Mouse (Mus musculus) MEL (cell line): ENCODE results near the gene Brms1. TPM values are rescaled to one million over a fixed set of nuclear protein-coding genes. Genes with fewer than 3 reads are reported as not detected.

Source experiments
- DNase-seq: peaks from one replicate; pipeline ENCODE4 v3.0.0; 2011; ENCODE audit warnings: low read depth, low spot score
- H3K27ac ChIP-seq: 2 replicates; pipeline ENCODE4 v1.5.1; 2012; ENCODE audit warnings: low read depth, mild to moderate bottlenecking, control low read depth, low read length, moderate library complexity; ENCODE audit not compliant: control insufficient read depth
- H3K27me3 ChIP-seq, 2 experiments: fragments of 150-350 bp in 1 of 2; sonication (generic) in 1 of 2; 2 replicates each; pipeline ENCODE4 v1.6.1; 2012; ENCODE audit warnings: low read length in 2 of 2, mild to moderate bottlenecking in 2 of 2, improper control_type of control experiment in 1 of 2, moderate library complexity in 1 of 2; ENCODE audit not compliant: insufficient read depth in 2 of 2, control insufficient read depth in 1 of 2
- H3K36me3 ChIP-seq, 2 experiments: 2 replicates each; pipeline ENCODE4 v1.6.1; 2012 to 2014; ENCODE audit warnings: low read length in 2 of 2, improper control_type of control experiment in 1 of 2, inconsistent platforms in 1 of 2, mild to moderate bottlenecking in 1 of 2; ENCODE audit not compliant: insufficient read depth in 2 of 2, control insufficient read depth in 1 of 2
- H3K4me1 ChIP-seq, 2 experiments: fragments of 150-350 bp in 1 of 2; sonication (generic) in 1 of 2; 2 replicates each; pipeline ENCODE4 v1.6.1; 2012; ENCODE audit warnings: low read length in 2 of 2, improper control_type of control experiment in 1 of 2, mild to moderate bottlenecking in 1 of 2; ENCODE audit not compliant: insufficient read depth in 2 of 2, control insufficient read depth in 1 of 2
- H3K4me3 ChIP-seq, 2 experiments: fragments of 150-350 bp in 1 of 2; sonication (generic) in 1 of 2; 2 replicates each; pipeline ENCODE4 v1.5.1; 2012; ENCODE audit warnings: low read depth in 2 of 2, low read length in 2 of 2, mild to moderate bottlenecking in 2 of 2, moderate library complexity in 2 of 2, control low read depth in 1 of 2, improper control_type of control experiment in 1 of 2; ENCODE audit not compliant: control insufficient read depth in 1 of 2, insufficient read depth in 1 of 2
- H3K79me2 ChIP-seq: 2 replicates; pipeline ENCODE4 v1.6.1; 2012; ENCODE audit warnings: mild to moderate bottlenecking, low read length, moderate library complexity; ENCODE audit not compliant: control insufficient read depth, poor library complexity, insufficient read depth
- H3K9ac ChIP-seq: 2 replicates; pipeline ENCODE4 v1.6.1; 2012; ENCODE audit warnings: low read depth, mild to moderate bottlenecking, control low read depth, low read length, moderate library complexity; ENCODE audit not compliant: control insufficient read depth, poor library complexity, severe bottlenecking
- H3K9me3 ChIP-seq: fragments of 150-350 bp; sonication (generic); replicated peaks from 2 replicates; pipeline ENCODE4 v1.6.1; 2012; ENCODE audit warnings: mild to moderate bottlenecking, low read length, improper control_type of control experiment, moderate library complexity; ENCODE audit not compliant: insufficient read depth
- BHLHE40 ChIP-seq: IDR thresholded peaks from 2 replicates; pipeline ENCODE4 v1.6.1; 2012; ENCODE audit warnings: low read depth, mild to moderate bottlenecking, inconsistent platforms, low read length, improper control_type of control experiment, borderline replicate concordance
- E2F4 ChIP-seq: IDR thresholded peaks from 2 replicates; pipeline ENCODE4 v1.6.1; 2011; ENCODE audit warnings: low read depth, low read length, improper control_type of control experiment, borderline replicate concordance
- EP300 ChIP-seq, 2 experiments: IDR thresholded peaks; 2 replicates each; pipeline ENCODE4 v1.6.1; 2011; ENCODE audit warnings: improper control_type of control experiment in 2 of 2, low read length in 2 of 2, low read depth in 1 of 2, mild to moderate bottlenecking in 1 of 2
- ETS1 ChIP-seq: IDR thresholded peaks from 2 replicates; pipeline ENCODE4 v1.6.1; 2012; ENCODE audit warnings: low read depth, mild to moderate bottlenecking, inconsistent platforms, low read length, improper control_type of control experiment, moderate library complexity
- KAT2A ChIP-seq: conservative IDR thresholded peaks from 2 replicates; pipeline ENCODE4 v1.6.1; 2012; ENCODE audit warnings: low read depth, low read length, improper control_type of control experiment, inconsistent platforms
- MAFK ChIP-seq: IDR thresholded peaks from 2 replicates; pipeline ENCODE4 v1.6.1; 2011; ENCODE audit warnings: low read depth, mild to moderate bottlenecking, low read length, improper control_type of control experiment, borderline replicate concordance
- MXI1 ChIP-seq: IDR thresholded peaks from 2 replicates; pipeline ENCODE4 v1.6.1; 2011; ENCODE audit warnings: mild to moderate bottlenecking, low read depth, low read length, improper control_type of control experiment
- MYB ChIP-seq: IDR thresholded peaks from 2 replicates; pipeline ENCODE4 v1.6.1; 2011; ENCODE audit warnings: mild to moderate bottlenecking, low read depth, low read length, improper control_type of control experiment
- NELFE ChIP-seq: IDR thresholded peaks from 2 replicates; pipeline ENCODE4 v1.6.1; 2011; ENCODE audit warnings: low read depth, low read length, improper control_type of control experiment
- POLR2A ChIP-seq, 2 experiments: IDR thresholded peaks; 2 replicates each; pipeline ENCODE4 v1.6.1; 2011 to 2012; ENCODE audit warnings: low read length in 2 of 2, mild to moderate bottlenecking in 2 of 2, control low read depth in 1 of 2, improper control_type of control experiment in 1 of 2, low read depth in 1 of 2, moderate library complexity in 1 of 2; ENCODE audit not compliant: control insufficient read depth in 1 of 2, insufficient read depth in 1 of 2, poor library complexity in 1 of 2
- POLR2AphosphoS5 ChIP-seq: IDR thresholded peaks from 2 replicates; pipeline ENCODE4 v1.6.1; 2012; ENCODE audit warnings: low read depth, borderline replicate concordance, mild to moderate bottlenecking, inconsistent platforms, low read length, moderate library complexity, mixed read lengths
- RAD21 ChIP-seq: IDR thresholded peaks from 2 replicates; pipeline ENCODE4 v1.6.1; 2011; ENCODE audit warnings: mild to moderate bottlenecking, low read depth, low read length, improper control_type of control experiment
- RCOR1 ChIP-seq: IDR thresholded peaks from 2 replicates; pipeline ENCODE4 v1.6.1; 2012; ENCODE audit warnings: low read depth, mild to moderate bottlenecking, inconsistent platforms, low read length, improper control_type of control experiment
- TAL1 ChIP-seq: IDR thresholded peaks from 2 replicates; pipeline ENCODE4 v1.6.1; 2012; ENCODE audit warnings: mild to moderate bottlenecking, inconsistent platforms, low read length, moderate library complexity, mixed read lengths
- UBTF ChIP-seq: IDR thresholded peaks from 2 replicates; pipeline ENCODE4 v1.6.1; 2012; ENCODE audit warnings: low read depth, mild to moderate bottlenecking, inconsistent platforms, low read length, improper control_type of control experiment, moderate library complexity, borderline replicate concordance; ENCODE audit not compliant: insufficient read depth
- polyA plus RNA-seq, 2 experiments: library from polyadenylated mRNA; stranded (reverse) in 1 of 2; unstranded in 1 of 2; fragments of >175 nt in 1 of 2; fragments of >200 nt in 1 of 2; gene quantifications; 2 replicates each; pipeline versions ENCODE4 v1.2.1 to v1.2.4; 2012; ENCODE audit warnings: low replicate concordance in 2 of 2, low read depth in 1 of 2; ENCODE audit not compliant: insufficient read length in 2 of 2, insufficient read depth in 1 of 2, missing spikeins in 1 of 2
- total RNA-seq: library from RNA; depleted of rRNA; stranded (reverse); fragments of 300-350 nt; gene quantifications from 2 replicates; pipeline ENCODE4 v1.2.3, GENCODE M21; 2012

The Brms1 gene
- total and polyA plus RNA-seq, 3 experiments: 29.6 to 78.6 TPM; not detected in 1

DNA sequence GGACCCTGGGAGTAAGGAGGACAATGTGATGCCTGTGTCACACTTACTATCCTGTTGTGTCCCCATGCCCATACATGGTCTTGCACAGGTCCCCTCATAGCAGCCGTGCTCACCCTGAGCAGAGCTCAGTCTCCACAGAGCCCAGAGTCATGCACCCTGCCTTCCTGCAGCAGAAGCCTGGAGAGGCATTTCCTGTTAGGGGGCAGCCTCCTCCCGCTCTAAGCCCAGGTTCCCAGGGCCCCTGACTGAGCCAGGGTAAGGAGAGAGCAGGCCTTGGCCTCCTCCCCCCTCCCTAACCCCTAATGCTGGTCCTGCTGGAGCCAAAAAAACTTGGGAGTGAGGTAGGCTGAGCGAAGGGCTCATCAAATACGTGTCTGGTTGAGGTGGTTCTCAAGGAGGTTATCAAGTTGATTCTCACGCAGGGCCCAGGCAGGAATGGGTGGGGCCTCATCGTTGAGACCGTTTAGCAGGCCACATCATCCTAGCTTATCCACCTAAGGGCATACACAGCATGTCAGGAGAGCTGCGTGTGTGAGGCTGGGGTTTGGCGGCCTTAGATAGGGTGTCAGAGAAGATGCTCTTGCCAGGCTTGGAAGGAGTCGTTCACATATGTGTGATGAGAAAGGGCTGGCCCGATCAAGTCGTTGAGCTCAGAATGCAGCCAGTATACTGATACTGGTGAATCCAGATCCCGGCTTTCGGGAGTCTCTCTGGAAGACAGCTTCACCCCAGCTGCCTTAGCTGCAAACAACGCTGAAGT lies 26.1 kb downstream of the Brms1 start (continued):
- TF ChIP-seq MXI1 (peak; percentile 47; the same call in 1 of the 2 replicates), RCOR1 (0 out of 2 replicates have a peak, but pooled peaks have one; percentile 32), POLR2AphosphoS5 (no peak), MYB (peak; percentile 71; the same call in 1 of the 2 replicates), KAT2A (no peak), EP300 (IDR thresholded peaks at IDR 0.05; ENCODE audit: low read depth in 1 of 2, low read length in 2 of 2) (peak; percentile 8 to 64; a peak in 3 of 4 replicates), E2F4 (0 out of 2 replicates have a peak, but pooled peaks have one; percentile 30), MAFK (no peak), NELFE (peak; percentile 76), BHLHE40 (no peak), ETS1 (0 out of 2 replicates have a peak, but pooled peaks have one; percentile 12), RAD21 (no peak), UBTF (0 out of 2 replicates have a peak, but pooled peaks have one; percentile 15)

DNA sequence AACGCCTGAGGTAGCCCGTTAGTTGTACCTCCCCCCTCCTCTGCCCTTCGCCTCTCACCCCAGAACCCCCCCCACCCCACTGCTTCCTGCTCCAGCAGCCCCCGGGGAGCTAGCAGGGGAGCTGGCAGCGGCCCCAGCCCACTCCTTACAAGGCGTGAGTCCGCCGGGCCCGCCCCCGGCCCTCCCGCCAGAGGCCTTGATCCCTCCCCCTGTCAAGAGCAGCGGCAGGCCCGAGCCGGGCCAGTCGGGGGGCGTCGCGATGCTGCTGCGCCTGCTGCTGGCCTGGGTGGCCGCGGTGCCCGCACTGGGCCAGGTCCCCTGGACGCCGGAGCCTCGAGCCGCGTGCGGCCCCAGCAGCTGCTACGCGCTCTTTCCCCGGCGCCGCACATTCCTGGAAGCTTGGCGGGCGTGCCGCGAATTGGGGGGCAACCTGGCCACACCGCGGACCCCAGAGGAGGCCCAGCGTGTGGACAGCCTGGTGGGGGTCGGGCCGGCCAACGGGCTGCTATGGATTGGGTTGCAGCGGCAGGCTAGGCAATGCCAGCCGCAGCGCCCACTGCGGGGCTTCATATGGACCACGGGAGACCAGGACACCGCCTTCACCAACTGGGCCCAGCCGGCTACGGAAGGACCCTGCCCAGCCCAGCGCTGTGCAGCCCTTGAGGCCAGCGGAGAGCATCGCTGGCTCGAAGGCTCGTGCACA lies 26.9 kb downstream of the Brms1 start, which contains the start of gene Cd248:
TSS of gene Cd248 (plus strand) at position 212 of the 703 bp plus-strand sequence.
- Histone ChIP-seq H3K4me3 (peak within 1 kb of the TSS; percentile 49 to 62), H3K9me3 (no peaks in the 10 kb centered on the region), H3K79me2 (peaks cover 2% of the 10 kb centered on the region; the same call in 1 of the 2 replicates), H3K36me3 (peaks cover 0 to 4% of the 10 kb centered on the region in 2 experiments; a peak in 1 of 4 replicates), H3K27ac (peak within 1 kb of the TSS; percentile 72), H3K9ac (peak within 1 kb of the TSS; percentile 70), H3K27me3 (no peaks in the 10 kb centered on the region), H3K4me1 (peaks cover 5 to 31% of the 10 kb centered on the region in 2 experiments)
- TF ChIP-seq POLR2A (IDR thresholded peaks at IDR 0.05; ENCODE audit: control insufficient read depth in 1 of 2, insufficient read depth in 1 of 2, low read depth in 1 of 2, low read length in 2 of 2, poor library complexity in 1 of 2) (0 out of 4 replicates have a peak, but pooled peaks of 1 of the 2 experiments have one; percentile 9), UBTF (0 out of 2 replicates have a peak, but pooled peaks have one; percentile 21), TAL1 (no peak)
- DNase-seq: peak; percentile 89
